ENCODE assay signal across 8 mouse cellular contexts in genomic region chr11:98203351-98203911, GRCm38 (mm10). TPM values are rescaled to one million over a fixed set of nuclear protein-coding genes. Genes with fewer than 3 reads are reported as not detected.
A peak's percentile ranks its signal among the peaks of the same experiment; 100 is the strongest.
DNase-seq lines count a peak whose midpoint lies in the region; ATAC-seq and TF ChIP-seq lines count a peak whose summit lies in the region.

No protein-coding gene starts in this region.

- TF ChIP-seq EP300 in liver, postnatal 0 days (IDR thresholded peaks at IDR 0.05; ENCODE audit: low read depth): no peak

- H3K27ac ChIP-seq in lung, embryonic 14.5 days (ENCODE audit: low read depth): peak overlapping the region; percentile 100
- peak overlapping the region; percentile 100 for H3K27ac ChIP-seq in intestine, embryonic 15.5 days
- peak overlapping the region; percentile 100 for H3K27ac ChIP-seq in liver, postnatal 0 days (ENCODE audit: low read depth)
- peak overlapping the region; percentile 100 for H3K27ac ChIP-seq in stomach, embryonic 14.5 days (ENCODE audit: low read length)

- H3K4me3 ChIP-seq in lung, embryonic 14.5 days (ENCODE audit: low read depth, low read length): peak overlapping the region; percentile 96
- H3K4me3 ChIP-seq in erythroblast, embryonic 14.5 days (replicated peaks): peak overlapping the region; percentile 81
- H3K4me3 ChIP-seq in intestine, embryonic 15.5 days (replicated peaks): peak overlapping the region; percentile 78
- H3K4me3 ChIP-seq in liver, postnatal 0 days (ENCODE audit: low read depth, low read length): peak overlapping the region; percentile 91
- H3K4me3 ChIP-seq in stomach, embryonic 14.5 days (ENCODE audit: low read depth, low read length): peak overlapping the region; percentile 94

- H3K4me1 ChIP-seq in lung, embryonic 14.5 days (ENCODE audit: insufficient read depth): no peaks in the 10 kb centered on the region; the same call in 1 of the 2 replicates
- H3K4me1 ChIP-seq in erythroblast, embryonic 14.5 days (ENCODE audit: control insufficient read depth): peaks cover 29% of the 10 kb centered on the region
- peaks cover 4% of the 10 kb centered on the region; the same call in 1 of the 2 replicates for H3K4me1 ChIP-seq in intestine, embryonic 15.5 days (replicated peaks)
- peaks cover 11% of the 10 kb centered on the region for H3K4me1 ChIP-seq in liver, postnatal 0 days (ENCODE audit: insufficient read depth)
- H3K4me1 ChIP-seq in stomach, embryonic 14.5 days (ENCODE audit: control insufficient read depth, insufficient read depth, low read length): peaks cover 5% of the 10 kb centered on the region; the same call in 1 of the 2 replicates

- H3K9me3 ChIP-seq in lung, embryonic 14.5 days (ENCODE audit: low read depth, low read length): no peaks in the 10 kb centered on the region
- H3K9me3 ChIP-seq in erythroblast, embryonic 14.5 days (ENCODE audit: control insufficient read depth, low read length): no peaks in the 10 kb centered on the region
- no peaks in the 10 kb centered on the region for H3K9me3 ChIP-seq in intestine, embryonic 15.5 days
- no peaks in the 10 kb centered on the region for H3K9me3 ChIP-seq in liver, postnatal 0 days (ENCODE audit: low read length)
- H3K9me3 ChIP-seq in stomach, embryonic 14.5 days (ENCODE audit: control insufficient read depth, low read depth, low read length): no peaks in the 10 kb centered on the region

- no peak for DNase-seq in lung, embryonic 14.5 days
- DNase-seq in lung, postnatal 4 days: no peak
- peak; percentile 52 for DNase-seq in c-Kit-negative CD71-positive TER-119-positive erythroid progenitor cells, embryonic 14.5 days (ENCODE audit: low read depth, low spot score)
- DNase-seq in liver, postnatal 0 days: no peak

- peak; percentile 60 for ATAC-seq in lung, embryonic 14.5 days (ENCODE audit: insufficient read depth)
- ATAC-seq in intestine, embryonic 15.5 days: peak; percentile 60
- ATAC-seq in liver, postnatal 0 days: peak; percentile 20
- no peak for ATAC-seq in stomach, embryonic 14.5 days (ENCODE audit: insufficient number of reproducible peaks, insufficient read depth, low FRiP score, low read depth)
- no peak for ATAC-seq in inflammation-experienced regulatory T-cells, adult 6 months

- H3K36me3 ChIP-seq in lung, embryonic 14.5 days (ENCODE audit: insufficient read depth): peaks cover 13% of the 10 kb centered on the region; the same call in 1 of the 2 replicates
- H3K36me3 ChIP-seq in erythroblast, embryonic 14.5 days (ENCODE audit: control insufficient read depth): peaks cover 25% of the 10 kb centered on the region
- 0 out of 2 replicates have a peak, but pooled peaks cover 2% of the 10 kb centered on the region for H3K36me3 ChIP-seq in intestine, embryonic 15.5 days
- H3K36me3 ChIP-seq in liver, postnatal 0 days (replicated peaks; ENCODE audit: insufficient read depth, low read length): peaks cover 6% of the 10 kb centered on the region
- peaks cover 7% of the 10 kb centered on the region; the same call in 1 of the 2 replicates for H3K36me3 ChIP-seq in stomach, embryonic 14.5 days (ENCODE audit: control insufficient read depth, insufficient read depth, low read length)

- H3K27me3 ChIP-seq in lung, embryonic 14.5 days (ENCODE audit: insufficient read depth, low read length): no peaks in the 10 kb centered on the region
- H3K27me3 ChIP-seq in erythroblast, embryonic 14.5 days (ENCODE audit: control insufficient read depth): no peaks in the 10 kb centered on the region
- no peaks in the 10 kb centered on the region for H3K27me3 ChIP-seq in intestine, embryonic 15.5 days (replicated peaks)
- H3K27me3 ChIP-seq in liver, postnatal 0 days (ENCODE audit: insufficient read depth, low read length): no peaks in the 10 kb centered on the region
- H3K27me3 ChIP-seq in stomach, embryonic 14.5 days (ENCODE audit: control insufficient read depth, insufficient read depth, low read length): no peaks in the 10 kb centered on the region

- peak overlapping the region; percentile 88 for H3K4me2 ChIP-seq in lung, embryonic 14.5 days
- peak overlapping the region; percentile 81 for H3K4me2 ChIP-seq in intestine, embryonic 15.5 days (replicated peaks)
- peak overlapping the region; percentile 76 for H3K4me2 ChIP-seq in liver, postnatal 0 days (ENCODE audit: low read depth, low read length)
- H3K4me2 ChIP-seq in stomach, embryonic 14.5 days (replicated peaks; ENCODE audit: low read depth, low read length): peak overlapping the region; percentile 93

- WGBS in lung, embryonic 14.5 days: under 1% methylated on average over 37 of the region's 37 CpGs
- under 1% methylated on average over 37 of the region's 37 CpGs for WGBS in intestine, embryonic 15.5 days
- under 1% methylated on average over 37 of the region's 37 CpGs for WGBS in liver, postnatal 0 days (ENCODE audit: insufficient replicate concordance)
- WGBS in stomach, embryonic 14.5 days: under 1% methylated on average over 37 of the region's 37 CpGs

- peak overlapping the region; percentile 99 for H3K9ac ChIP-seq in lung, embryonic 14.5 days
- peak overlapping the region; percentile 99 for H3K9ac ChIP-seq in intestine, embryonic 15.5 days
- peak overlapping the region; percentile 99 for H3K9ac ChIP-seq in liver, postnatal 0 days (replicated peaks)
- H3K9ac ChIP-seq in stomach, embryonic 14.5 days (replicated peaks; ENCODE audit: low read depth, low read length): peak overlapping the region; percentile 100

- TF ChIP-seq CTCF in lung, embryonic 14.5 days (IDR thresholded peaks at IDR 0.05; ENCODE audit: low read depth): no peak
- no peak for TF ChIP-seq CTCF in liver, postnatal 0 days (IDR thresholded peaks at IDR 0.05; ENCODE audit: low read depth)

RNA-seq across cellular contexts. Expression of gene Cdk12, which starts 0.6 kb away (rescaled TPM):
- 14.6 and 16.6 TPM in 2 replicates for polyA plus RNA-seq in lung, embryonic 14.5 days (2014; fragmentation: Nextera tagmentation; extraction: Ambion mirVana)
- 1.6 and 1.8 TPM in 2 replicates for polyA plus RNA-seq in erythroblast, embryonic 14.5 days (2012)
- 8.5 and 9.4 TPM in 2 replicates for polyA plus RNA-seq in intestine, embryonic 15.5 days (2015; fragmentation: Nextera tagmentation; extraction: Ambion mirVana)
- polyA plus RNA-seq in liver, postnatal 0 days (2015; fragmentation: Nextera tagmentation; extraction: Ambion mirVana): 3.2 and 3.9 TPM in 2 replicates
- 17.4 and 19.8 TPM in 2 replicates for polyA plus RNA-seq in stomach, embryonic 14.5 days (2014; fragmentation: Nextera tagmentation; extraction: Ambion mirVana)
- 10 to 100 TPM; 17.0 to 29.1 (median 28.8) TPM for polyA plus RNA-seq in inflammation-experienced regulatory T-cells, adult 6 months (2017; shearing (Covaris generic))

RNA-seq across cellular contexts. Expression of gene Med1, which starts 10.3 kb away (rescaled TPM):
- polyA plus RNA-seq in lung, embryonic 14.5 days (2014; fragmentation: Nextera tagmentation; extraction: Ambion mirVana): 62.4 and 62.8 TPM in 2 replicates
- 1.0 and 1.1 TPM in 2 replicates for polyA plus RNA-seq in erythroblast, embryonic 14.5 days (2012)
- 53.6 and 63.0 TPM in 2 replicates for polyA plus RNA-seq in intestine, embryonic 15.5 days (2015; fragmentation: Nextera tagmentation; extraction: Ambion mirVana)
- polyA plus RNA-seq in liver, postnatal 0 days (2015; fragmentation: Nextera tagmentation; extraction: Ambion mirVana): 15.0 and 16.2 TPM in 2 replicates
- polyA plus RNA-seq in stomach, embryonic 14.5 days (2014; fragmentation: Nextera tagmentation; extraction: Ambion mirVana): 60.5 and 62.1 TPM in 2 replicates
- 100 to 1,000 TPM in 1 of 3 experiments, 10 to 100 TPM in 2; 47.0 to 108 (median 55.5) TPM for polyA plus RNA-seq in inflammation-experienced regulatory T-cells, adult 6 months (2017; shearing (Covaris generic))

RNA-seq across cellular contexts. Expression of gene Fbxl20, which starts 53.2 kb away (rescaled TPM):
- 9.6 and 17.3 TPM in 2 replicates for polyA plus RNA-seq in lung, embryonic 14.5 days (2014; fragmentation: Nextera tagmentation; extraction: Ambion mirVana)
- polyA plus RNA-seq in erythroblast, embryonic 14.5 days (2012): 0.25 and 0.28 TPM in 2 replicates
- 10.4 and 14.9 TPM in 2 replicates for polyA plus RNA-seq in intestine, embryonic 15.5 days (2015; fragmentation: Nextera tagmentation; extraction: Ambion mirVana)
- 4.9 and 6.3 TPM in 2 replicates for polyA plus RNA-seq in liver, postnatal 0 days (2015; fragmentation: Nextera tagmentation; extraction: Ambion mirVana)
- polyA plus RNA-seq in stomach, embryonic 14.5 days (2014; fragmentation: Nextera tagmentation; extraction: Ambion mirVana): 14.1 and 16.8 TPM in 2 replicates
- polyA plus RNA-seq in inflammation-experienced regulatory T-cells, adult 6 months (2017; shearing (Covaris generic)): 1 to 10 TPM; 3.5 to 7.2 (median 7.2) TPM

Comparison
In these comparisons a context has a peak if more than half of its experiments do, and no peak if none do; other contexts are left out.
1. ATAC-seq: peak in lung, embryonic 14.5 days (single experiment), intestine, embryonic 15.5 days (single experiment) and liver, postnatal 0 days (single experiment); none in stomach, embryonic 14.5 days (single experiment) and inflammation-experienced regulatory T-cells, adult 6 months (single experiment).
2. Peak in every context shown above with its lines, with median percentiles within 50 percentile points of each other: H3K27ac ChIP-seq, H3K4me2 ChIP-seq, H3K4me3 ChIP-seq and H3K9ac ChIP-seq.